Mouse (Mus musculus) hindbrain, embryonic 16.5 days (tissue): ENCODE measurements at regions not wholly inside any gene's neighbourhood (a gene's known extent, or its start where the extent isn't known, plus 50 kb on each side); places are given as distances from the start of the nearest gene placed in this dataset.

Experiments used
- ATAC-seq: fragments of 200-750 bp; cut with Nextera tagmentation; 2 replicates; pipeline ENCODE4 v1.8.0; 2017; ENCODE audit warnings: moderate TSS enrichment, moderate library complexity
- H3K27ac ChIP-seq: fragments of 300-500 bp; sonication (generic); 2 replicates; pipeline ENCODE4 v1.5.1; 2014; ENCODE audit warnings: low read depth, mild to moderate bottlenecking, control low read depth, low read length, moderate library complexity
- H3K27me3 ChIP-seq: fragments of 300-500 bp; sonication (generic); replicated peaks from 2 replicates; pipeline ENCODE4 v1.6.1; 2014; ENCODE audit warnings: low read length; ENCODE audit not compliant: control insufficient read depth, insufficient read depth
- H3K36me3 ChIP-seq: fragments of 300-500 bp; sonication (generic); 2 replicates; pipeline ENCODE4 v1.6.1; 2014; ENCODE audit warnings: mild to moderate bottlenecking, low read length, moderate library complexity, mixed read lengths; ENCODE audit not compliant: control insufficient read depth, insufficient read depth
- H3K4me1 ChIP-seq: fragments of 300-500 bp; sonication (generic); 2 replicates; pipeline ENCODE4 v1.6.1; 2014; ENCODE audit warnings: low read depth, low read length; ENCODE audit not compliant: control insufficient read depth, insufficient read depth
- H3K4me2 ChIP-seq: fragments of 300-500 bp; sonication (generic); 2 replicates; pipeline ENCODE4 v1.6.1; 2014; ENCODE audit warnings: mild to moderate bottlenecking, low read length, control low read depth, moderate library complexity
- H3K4me3 ChIP-seq: fragments of 300-500 bp; sonication (generic); 2 replicates; pipeline ENCODE4 v1.5.1; 2014; ENCODE audit warnings: mild to moderate bottlenecking, low read length, control low read depth, moderate library complexity
- H3K9ac ChIP-seq: fragments of 300-500 bp; sonication (generic); 2 replicates; pipeline ENCODE4 v1.6.1; 2014; ENCODE audit warnings: low read depth, mild to moderate bottlenecking, control low read depth, low read length, moderate library complexity
- H3K9me3 ChIP-seq: fragments of 300-500 bp; sonication (generic); 2 replicates; pipeline ENCODE4 v1.6.1; 2014; ENCODE audit warnings: mild to moderate bottlenecking, low read length, moderate library complexity; ENCODE audit not compliant: control insufficient read depth
- WGBS: fragments of 180-500 bp; shearing (Covaris S2); extraction: QIAGEN DNeasy Blood & Tissue Kit; methylation state at CpG from one replicate; pipeline ENCODE4 v1.1.7; 2014; 5-methylcytosine and 5-hydroxymethylcytosine counted together

DNA sequence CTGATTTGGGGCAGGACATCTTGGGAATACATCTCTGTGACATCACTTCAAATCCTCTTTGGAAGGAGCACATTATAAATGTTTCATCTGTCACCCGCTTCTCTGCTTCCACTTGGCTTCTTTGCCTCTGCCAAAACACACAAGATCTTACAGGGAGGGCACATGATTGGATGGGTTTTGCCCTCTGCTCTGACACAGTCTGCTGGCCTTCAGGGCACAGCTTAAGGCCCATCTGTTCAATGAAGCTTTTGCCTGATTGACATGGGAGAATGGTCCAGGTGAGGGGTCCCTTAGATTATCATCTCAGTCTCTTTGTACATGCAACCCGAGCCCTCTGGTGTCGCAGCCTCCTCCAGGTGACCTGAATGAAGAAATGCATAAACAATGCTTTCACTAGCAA lies 612.7 kb upstream of the Fam92a start:
- ATAC-seq: no peak
- WGBS: 67% methylated on average over 3 of the region's 3 CpGs
- H3K9me3 ChIP-seq: no peaks in the 10 kb centered on the region
- H3K4me1 ChIP-seq: peaks cover 3% of the 10 kb centered on the region
- H3K27me3 ChIP-seq: no peaks in the 10 kb centered on the region
- H3K4me2 ChIP-seq: no peak overlapping the region
- no peak overlapping the region for H3K27ac ChIP-seq
- H3K4me3 ChIP-seq: no peak overlapping the region
- H3K9ac ChIP-seq: no peak overlapping the region
- H3K36me3 ChIP-seq: no peaks in the 10 kb centered on the region

DNA sequence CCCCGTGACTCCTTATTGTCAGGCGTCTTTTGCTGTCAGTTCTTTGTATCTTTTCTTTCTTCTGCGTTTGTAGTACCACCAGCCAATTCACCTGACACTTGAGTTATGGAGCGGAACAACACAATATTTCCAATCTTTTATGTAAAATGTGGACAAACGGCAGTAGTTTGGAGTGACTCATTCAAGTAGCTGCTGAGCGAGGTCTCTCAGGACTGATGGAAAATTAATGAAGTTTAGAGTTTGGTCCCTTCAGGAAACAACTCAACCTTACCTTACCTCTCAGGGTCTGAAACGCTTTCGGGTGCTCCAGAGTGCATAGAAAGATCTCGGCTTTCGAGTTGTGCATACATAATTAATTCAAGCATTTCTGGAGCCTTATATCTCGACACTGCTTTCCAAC lies 612.3 kb upstream of the Fam92a start:
- peaks cover 3% of the 10 kb centered on the region for H3K4me1 ChIP-seq
- H3K27me3 ChIP-seq: no peaks in the 10 kb centered on the region
- H3K36me3 ChIP-seq: no peaks in the 10 kb centered on the region
- no peak overlapping the region for H3K4me2 ChIP-seq
- no peak for ATAC-seq
- no peak overlapping the region for H3K9ac ChIP-seq
- WGBS: 57% methylated on average over 11 of the region's 11 CpGs
- no peak overlapping the region for H3K27ac ChIP-seq
- no peaks in the 10 kb centered on the region for H3K9me3 ChIP-seq
- no peak overlapping the region for H3K4me3 ChIP-seq

DNA sequence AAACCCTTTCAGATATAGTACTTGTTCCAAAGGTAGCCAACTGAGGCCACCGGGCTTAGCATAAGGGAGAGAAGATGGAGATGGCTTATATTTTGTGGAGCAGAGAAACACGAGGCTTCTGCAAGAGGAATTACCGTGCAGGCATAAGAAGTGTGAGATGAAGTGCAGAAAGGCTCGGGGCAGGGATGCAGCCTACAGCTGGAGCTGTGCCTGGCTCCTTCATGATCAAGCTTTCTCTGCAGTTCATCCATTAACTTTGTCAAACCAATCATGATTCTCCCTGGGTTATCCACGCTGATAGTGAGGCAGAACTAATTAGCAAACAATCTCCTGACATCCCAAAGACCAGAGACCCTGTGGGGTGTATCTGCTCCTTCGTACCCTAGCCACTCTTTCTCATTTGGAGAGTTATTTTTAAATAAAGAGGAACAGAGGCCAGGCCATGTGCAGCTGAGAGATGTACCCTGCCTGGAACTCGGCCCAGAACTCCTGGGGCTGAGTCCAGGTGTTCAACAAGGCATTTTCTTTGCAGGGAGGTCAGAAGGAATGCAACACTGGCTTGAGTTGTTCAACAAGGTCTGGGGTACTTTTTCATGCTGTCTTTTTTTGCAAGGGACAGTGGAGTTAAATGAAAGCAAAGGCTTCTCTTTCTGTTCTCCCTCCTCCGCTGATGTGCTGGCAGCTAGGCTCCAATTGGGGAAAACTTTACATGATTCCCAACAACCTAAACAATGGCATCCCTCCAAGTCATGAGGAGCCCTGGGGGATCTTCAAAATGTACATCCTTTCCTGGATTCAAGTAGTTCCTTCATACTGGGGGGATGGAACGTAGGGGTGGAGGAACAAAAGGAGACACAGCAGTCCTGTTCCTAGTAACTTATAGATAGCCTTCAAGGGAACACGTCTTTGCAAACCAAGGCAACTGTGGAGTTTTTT lies 610.4 kb upstream of the Fam92a start:
- Histone ChIP-seq H3K27me3 (no peaks in the 10 kb centered on the region), H3K9ac (no peak overlapping the region), H3K9me3 (no peaks in the 10 kb centered on the region), H3K4me1 (peaks cover 3% of the 10 kb centered on the region), H3K36me3 (no peaks in the 10 kb centered on the region), H3K4me2 (no peak overlapping the region), H3K27ac (no peak overlapping the region), H3K4me3 (no peak overlapping the region)
- WGBS: 45% methylated on average over 10 of the region's 10 CpGs
- ATAC-seq: peak; percentile 42; the same call in 1 of the 2 replicates

DNA sequence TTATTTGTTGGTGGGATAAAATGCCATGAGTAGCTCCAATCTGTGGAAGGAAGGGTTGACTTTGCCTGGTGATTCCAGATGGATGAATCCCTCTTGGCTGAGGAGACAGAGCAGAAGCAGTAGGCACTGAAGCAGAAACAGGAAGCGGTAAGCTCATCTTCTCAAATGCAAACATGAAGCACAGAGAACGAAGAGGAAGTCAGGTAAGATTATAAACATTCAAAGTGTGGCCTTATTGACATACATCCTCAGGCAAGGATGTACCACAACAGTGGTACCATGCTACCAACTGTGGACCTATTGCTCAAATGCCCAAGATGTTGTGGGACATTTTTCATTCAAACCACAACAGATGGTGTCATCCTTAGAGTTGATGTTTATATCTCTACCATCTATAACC lies 608.4 kb upstream of the Fam92a start:
- Histone ChIP-seq H3K9ac (no peak overlapping the region), H3K27ac (no peak overlapping the region), H3K27me3 (no peaks in the 10 kb centered on the region), H3K36me3 (no peaks in the 10 kb centered on the region), H3K4me3 (no peak overlapping the region), H3K4me2 (no peak overlapping the region), H3K4me1 (peaks cover 3% of the 10 kb centered on the region), H3K9me3 (no peaks in the 10 kb centered on the region)
- 87% methylated on average over 2 of the region's 2 CpGs for WGBS
- ATAC-seq: no peak

DNA sequence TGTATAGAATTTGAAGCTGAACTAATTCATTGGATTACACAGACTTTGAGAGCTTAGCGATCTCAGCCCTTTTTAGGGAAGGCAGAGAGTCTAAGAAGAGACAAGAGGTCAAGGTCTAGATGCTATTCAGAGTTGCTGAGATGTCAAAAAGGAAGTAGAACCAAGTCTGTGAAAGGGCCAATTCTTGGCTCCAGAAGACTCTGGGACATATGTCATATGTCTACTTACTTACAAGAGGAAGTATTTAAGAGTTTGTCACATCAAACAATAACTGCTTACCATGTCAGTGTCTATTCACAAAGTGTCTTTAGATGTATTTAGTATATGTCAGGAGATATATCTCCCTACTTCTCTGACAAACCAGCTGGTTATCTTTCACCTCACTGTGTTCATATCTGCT lies 607.4 kb upstream of the Fam92a start:
- H3K4me2 ChIP-seq: no peak overlapping the region
- no peaks in the 10 kb centered on the region for H3K27me3 ChIP-seq
- no peak overlapping the region for H3K27ac ChIP-seq
- H3K9ac ChIP-seq: no peak overlapping the region
- no peaks in the 10 kb centered on the region for H3K9me3 ChIP-seq
- H3K4me3 ChIP-seq: no peak overlapping the region
- no peaks in the 10 kb centered on the region for H3K36me3 ChIP-seq
- WGBS: 74% methylated on average over 1 of the region's 1 CpGs
- ATAC-seq: no peak
- H3K4me1 ChIP-seq: peaks cover 3% of the 10 kb centered on the region

DNA sequence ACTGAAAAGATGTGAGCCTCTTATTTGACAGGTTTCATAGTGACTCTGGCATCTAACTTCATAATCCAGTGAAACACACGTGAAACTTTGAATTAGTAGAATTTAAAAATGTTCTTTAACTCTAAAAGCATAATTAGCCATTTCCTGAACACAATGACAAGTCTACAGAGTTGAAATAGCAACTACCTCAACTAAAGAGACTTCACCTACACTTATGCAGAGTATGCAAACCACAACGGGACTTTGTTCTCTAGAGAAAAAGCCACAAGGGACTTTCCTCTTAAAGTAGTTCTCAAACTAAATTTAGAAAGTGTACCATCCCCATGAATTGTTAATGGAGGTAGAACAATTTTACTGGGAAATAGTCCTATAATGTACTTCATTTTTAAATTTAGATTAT lies 606.3 kb upstream of the Fam92a start:
- WGBS: 82% methylated on average over 2 of the region's 2 CpGs
- Histone ChIP-seq H3K36me3 (no peaks in the 10 kb centered on the region), H3K4me2 (no peak overlapping the region), H3K9me3 (no peaks in the 10 kb centered on the region), H3K9ac (no peak overlapping the region), H3K27me3 (no peaks in the 10 kb centered on the region), H3K4me1 (peaks cover 3% of the 10 kb centered on the region), H3K4me3 (no peak overlapping the region), H3K27ac (no peak overlapping the region)
- ATAC-seq: no peak

DNA sequence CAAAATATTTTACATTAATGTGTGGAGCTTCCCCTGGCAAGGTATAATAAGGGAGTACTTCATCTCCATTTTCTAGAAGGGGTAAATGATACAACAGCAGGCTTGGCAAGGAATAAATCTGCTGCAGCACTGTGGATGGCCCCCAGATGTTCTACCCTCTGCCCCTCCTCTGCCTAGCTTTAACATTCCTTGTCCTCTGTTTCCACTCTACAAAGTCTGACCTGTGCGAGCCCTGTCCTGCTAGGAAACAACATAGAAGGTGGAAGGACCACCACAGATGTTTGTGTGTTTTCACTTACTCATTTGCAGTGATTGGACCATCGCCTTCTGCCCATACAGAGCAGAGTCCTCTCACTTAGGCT lies 604.4 kb upstream of the Fam92a start:
- Histone ChIP-seq H3K4me3 (no peak overlapping the region), H3K4me2 (no peak overlapping the region), H3K36me3 (no peaks in the 10 kb centered on the region), H3K27ac (no peak overlapping the region), H3K27me3 (no peaks in the 10 kb centered on the region), H3K9ac (no peak overlapping the region), H3K9me3 (no peaks in the 10 kb centered on the region), H3K4me1 (no peaks in the 10 kb centered on the region; the same call in none of the 2 replicates)
- WGBS: 80% methylated on average over 2 of the region's 2 CpGs
- ATAC-seq: no peak

DNA sequence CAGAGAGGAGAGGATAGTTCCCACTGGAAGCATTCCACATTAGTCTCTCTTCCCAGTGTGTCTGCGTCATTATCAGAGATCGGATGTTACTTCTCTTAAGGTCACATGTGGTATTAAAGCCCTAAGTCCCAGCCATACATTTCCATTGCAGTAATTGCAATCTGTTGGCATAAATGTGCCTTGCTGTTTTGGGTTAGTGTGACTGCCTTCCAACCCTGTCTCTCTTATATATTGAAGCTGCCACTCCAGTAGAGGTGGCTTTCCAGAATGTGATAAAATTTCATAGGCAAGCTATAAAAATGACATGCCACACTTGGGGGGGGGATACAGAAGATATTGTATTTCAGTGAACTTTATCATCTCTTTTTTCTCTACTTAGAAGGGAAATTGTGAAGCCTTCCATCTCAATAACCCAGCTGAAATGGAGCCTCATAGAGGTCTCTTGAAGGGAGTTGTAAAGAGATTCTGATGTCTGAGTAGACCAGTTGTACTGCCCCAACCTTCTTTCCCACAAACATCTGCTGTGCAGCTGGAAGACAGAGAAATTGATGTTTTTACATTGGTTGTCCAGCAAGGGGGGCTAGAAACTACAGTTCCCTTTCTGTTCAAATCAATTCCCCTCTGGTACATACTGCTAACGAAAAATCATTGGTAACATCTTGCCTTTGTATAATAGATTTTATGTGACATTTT lies 603.9 kb upstream of the Fam92a start:
- 37% methylated on average over 3 of the region's 3 CpGs for WGBS

DNA sequence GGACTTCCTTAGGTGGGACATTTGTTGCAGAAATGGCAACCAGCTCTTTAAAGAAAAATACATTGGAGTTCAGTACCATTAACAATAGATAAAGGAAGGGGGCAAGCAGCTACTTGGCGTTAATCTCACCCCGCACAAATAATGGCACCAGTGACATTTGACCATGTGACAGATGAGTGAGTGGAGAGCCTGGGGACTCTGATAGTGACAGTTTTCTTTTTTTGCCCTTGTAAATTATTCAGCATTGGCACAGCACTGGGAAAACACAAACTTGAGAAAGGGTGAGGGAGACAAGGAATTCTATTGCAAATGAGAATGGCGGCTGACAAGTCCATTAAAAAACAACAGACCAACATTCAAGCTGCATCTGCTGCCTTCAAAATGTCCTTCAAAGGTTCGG lies 603.3 kb upstream of the Fam92a start:
- H3K9ac ChIP-seq: no peak overlapping the region
- no peak overlapping the region for H3K4me3 ChIP-seq
- H3K27me3 ChIP-seq: no peaks in the 10 kb centered on the region
- H3K4me1 ChIP-seq: no peaks in the 10 kb centered on the region; the same call in none of the 2 replicates
- H3K36me3 ChIP-seq: no peaks in the 10 kb centered on the region
- no peak for ATAC-seq
- H3K4me2 ChIP-seq: no peak overlapping the region; the same call in 1 of the 2 replicates
- WGBS: 17% methylated on average over 4 of the region's 4 CpGs
- H3K27ac ChIP-seq: no peak overlapping the region
- H3K9me3 ChIP-seq: no peaks in the 10 kb centered on the region

More for the DNA sequence above, 603.9 kb upstream of the Fam92a start:
- H3K9me3 ChIP-seq: no peaks in the 10 kb centered on the region
- H3K4me3 ChIP-seq: no peak overlapping the region
- no peak overlapping the region for H3K9ac ChIP-seq
- H3K27ac ChIP-seq: no peak overlapping the region
- no peaks in the 10 kb centered on the region for H3K36me3 ChIP-seq
- no peak overlapping the region for H3K4me2 ChIP-seq
- no peaks in the 10 kb centered on the region; the same call in none of the 2 replicates for H3K4me1 ChIP-seq
- peak; percentile 67; the same call in 1 of the 2 replicates for ATAC-seq
- no peaks in the 10 kb centered on the region for H3K27me3 ChIP-seq
